Mouse (Mus musculus) embryonic fibroblast, embryonic 13.5 days (primary cell): Measurements from ENCODE around the gene Tmem199. TPM values are rescaled to one million over a fixed set of nuclear protein-coding genes. Genes with fewer than 3 reads are reported as not detected.

Source experiments
- H3K27ac ChIP-seq: 2 replicates; pipeline ENCODE4 v1.5.1; 2012; ENCODE audit warnings: low read length, control low read depth, inconsistent platforms; ENCODE audit not compliant: insufficient read depth
- H3K4me1 ChIP-seq: 2 replicates; pipeline ENCODE4 v1.6.1; 2011; ENCODE audit warnings: low read length; ENCODE audit not compliant: control insufficient read depth, insufficient read depth
- H3K4me3 ChIP-seq: 2 replicates; pipeline ENCODE4 v1.5.1; 2011; ENCODE audit warnings: mild to moderate bottlenecking, control low read depth, low read length; ENCODE audit not compliant: insufficient read depth
- CTCF ChIP-seq: IDR thresholded peaks from 2 replicates; pipeline ENCODE4 v1.5.1; 2011; ENCODE audit warnings: mild to moderate bottlenecking, control low read depth, low read length, moderate library complexity, borderline replicate concordance; ENCODE audit not compliant: insufficient read depth
- POLR2A ChIP-seq: IDR thresholded peaks from 2 replicates; pipeline ENCODE4 v1.6.1; 2011; ENCODE audit warnings: low read depth, mild to moderate bottlenecking, control low read depth, low read length, moderate library complexity
- polyA plus RNA-seq: library from polyadenylated mRNA; stranded (reverse); fragments of >200 nt; gene quantifications from 2 replicates; pipeline ENCODE4 v1.2.4, GENCODE M21; 2011; ENCODE audit warnings: low read depth; ENCODE audit not compliant: missing spikeins, insufficient read length

The Tmem199 gene
- 16.6 and 19.5 TPM in 2 replicates for polyA plus RNA-seq

GRCm38 (mm10) chr11:78512025-78512957, at the start of gene Tmem199, which contains the start of gene Poldip2:
Tmem199 (minus strand) TSS chr11:78512172.
Poldip2 (plus strand) TSS chr11:78512193.
- H3K4me3 ChIP-seq: peak within 1 kb of the TSS; percentile 97
- peak within 1 kb of the TSS; percentile 58; the same call in 1 of the 2 replicates for H3K27ac ChIP-seq
- TF ChIP-seq CTCF (no peak), POLR2A (peak; percentile 92)
- peaks cover 5% of the 10 kb centered on the region for H3K4me1 ChIP-seq

- H3K4me1 ChIP-seq: no peaks in the 10 kb centered on the region
- H3K4me3 ChIP-seq: no peak overlapping the region
- no peak overlapping the region for H3K27ac ChIP-seq
- no peak for TF ChIP-seq POLR2A
- TF ChIP-seq CTCF: peak; percentile 63; the same call in 1 of the 2 replicates
These were observed 48.5 kb upstream of the Tmem199 start for GRCm38 (mm10) chr11:78560447-78560846.

DNA sequence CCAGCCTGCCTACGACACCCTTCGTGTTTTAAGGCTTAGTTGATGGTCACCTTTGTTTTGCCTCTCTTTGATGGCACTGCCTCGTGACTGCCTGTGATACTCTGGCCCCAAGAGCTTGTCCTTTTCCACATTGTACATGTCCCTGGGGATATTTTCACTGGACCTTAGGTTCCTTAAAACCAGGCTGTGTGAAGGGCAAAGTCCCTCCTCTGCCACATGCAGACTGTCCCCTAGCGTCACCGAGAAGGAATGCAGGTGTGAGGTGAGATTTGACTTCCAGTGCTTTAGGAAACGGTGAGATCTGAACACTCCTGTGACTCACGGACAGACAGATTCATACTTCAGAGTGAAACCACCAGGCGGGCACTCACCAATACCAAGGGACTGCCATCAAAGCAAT, 45.3 kb upstream of the Tmem199 start:
- H3K4me1 ChIP-seq: no peaks in the 10 kb centered on the region
- no peak overlapping the region for H3K4me3 ChIP-seq
- H3K27ac ChIP-seq: no peak overlapping the region
- TF ChIP-seq CTCF (peak; percentile 23; the same call in 1 of the 2 replicates), POLR2A (no peak)

- Histone ChIP-seq H3K4me1 (no peaks in the 10 kb centered on the region), H3K4me3 (no peak overlapping the region), H3K27ac (no peak overlapping the region)
- TF ChIP-seq POLR2A: no peak
- no peak for TF ChIP-seq CTCF
These were observed 44.1 kb upstream of the Tmem199 start for GRCm38 (mm10) chr11:78556070-78556469.

GRCm38 (mm10) chr11:78555623-78556022, 43.7 kb upstream of the Tmem199 start:
- no peak overlapping the region for H3K4me3 ChIP-seq
- TF ChIP-seq CTCF (no peak), POLR2A (no peak)
- no peaks in the 10 kb centered on the region for H3K4me1 ChIP-seq
- no peak overlapping the region for H3K27ac ChIP-seq

DNA sequence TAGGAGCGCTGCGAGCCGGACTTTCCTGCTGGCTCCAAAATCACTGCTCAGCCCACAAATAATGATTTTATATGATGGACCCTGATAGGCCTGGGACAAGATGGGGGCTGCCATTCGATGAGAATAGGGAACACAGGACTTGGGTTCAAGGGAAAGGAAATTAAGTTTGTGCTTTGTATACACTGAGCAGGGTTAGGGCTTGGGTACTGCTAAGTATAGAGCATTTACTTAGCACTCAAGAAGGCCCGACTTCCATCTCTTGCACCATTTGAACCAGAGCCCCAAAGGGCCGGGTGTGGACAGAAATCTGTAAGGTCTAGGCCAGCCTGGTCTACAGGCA, 39.1 kb upstream of the Tmem199 start:
- Histone ChIP-seq H3K27ac (no peak overlapping the region), H3K4me3 (0 out of 2 replicates have a peak overlapping the region, but pooled peaks have one; percentile 5), H3K4me1 (peaks cover 8% of the 10 kb centered on the region; the same call in 1 of the 2 replicates)
- no peak for TF ChIP-seq CTCF
- TF ChIP-seq POLR2A: no peak

- Histone ChIP-seq H3K4me1 (peaks cover 8% of the 10 kb centered on the region; the same call in 1 of the 2 replicates), H3K4me3 (peak within 1 kb of the TSS; percentile 81), H3K27ac (peak within 1 kb of the TSS; percentile 32)
- TF ChIP-seq POLR2A: peak; percentile 74
- no peak for TF ChIP-seq CTCF
These were observed 38.4 kb upstream of the Tmem199 start, which contains the start of gene Tmem97 for GRCm38 (mm10) chr11:78550168-78551058. Tmem97 (minus strand) TSS chr11:78550777.

DNA sequence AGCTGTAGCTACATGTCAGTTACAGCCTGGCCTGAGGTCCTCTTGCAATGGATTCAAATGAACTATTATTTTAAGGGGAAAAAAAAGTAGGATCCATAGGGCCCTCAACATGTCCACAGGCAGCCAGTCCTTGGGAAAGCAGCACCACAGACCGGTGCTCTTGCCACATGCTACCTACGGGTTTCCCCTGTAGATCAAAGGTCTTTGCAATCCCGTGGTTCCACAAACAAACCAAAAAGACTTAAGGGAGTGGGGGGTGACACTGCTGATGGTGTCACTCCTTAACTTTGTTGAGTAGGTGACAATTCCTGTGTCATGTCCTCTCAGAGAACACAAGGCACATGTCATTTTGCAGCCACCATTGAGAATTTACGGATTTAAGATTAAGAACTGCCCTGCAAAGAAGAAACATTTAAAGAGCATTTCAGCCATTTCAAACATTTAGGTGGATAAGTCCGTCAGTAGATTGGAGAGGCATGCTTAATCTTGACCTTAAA, 37.6 kb upstream of the Tmem199 start:
- Histone ChIP-seq H3K4me3 (peak overlapping the region; percentile 81), H3K27ac (peak overlapping the region; percentile 32; the same call in 1 of the 2 replicates), H3K4me1 (peaks cover 8% of the 10 kb centered on the region; the same call in 1 of the 2 replicates)
- no peak for TF ChIP-seq CTCF
- no peak for TF ChIP-seq POLR2A

- no peak overlapping the region for H3K4me3 ChIP-seq
- H3K4me1 ChIP-seq: peaks cover 8% of the 10 kb centered on the region; the same call in 1 of the 2 replicates
- TF ChIP-seq POLR2A (no peak), CTCF (no peak)
- H3K27ac ChIP-seq: no peak overlapping the region
These were observed 35.9 kb upstream of the Tmem199 start for GRCm38 (mm10) chr11:78547718-78548460.
